Mouse (Mus musculus) thymus, adult 18-20 months (tissue): Measurements from ENCODE around the gene Celsr3.

Experiments
- DNase-seq, 2 experiments: peaks; one replicate each; pipeline ENCODE4 v3.0.0; 2022; ENCODE audit warnings: mixed read lengths in 2 of 2

Celsr3 gene

DNA sequence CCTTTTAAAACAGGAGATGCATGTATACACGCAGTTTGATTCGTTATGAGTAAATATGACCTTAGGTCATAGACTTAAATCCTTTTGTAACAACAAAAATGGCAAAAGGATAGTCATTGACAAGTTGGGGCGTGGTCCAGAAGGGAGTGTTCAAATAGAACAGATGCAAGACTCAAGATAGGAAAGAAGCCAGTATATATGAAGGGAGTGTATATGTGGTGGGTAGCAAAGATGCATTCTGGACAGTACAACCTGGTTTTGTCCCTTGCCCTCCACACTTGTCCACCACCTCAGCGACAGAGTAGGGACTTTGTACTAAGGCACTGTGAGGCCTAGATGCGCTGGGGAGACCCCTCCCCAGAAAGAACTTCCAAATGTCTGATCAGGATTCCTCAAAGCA lies 18.4 kb upstream of the Celsr3 start:
- DNase-seq, result no peak

GRCm38 (mm10) chr9:108808163-108808665 lies 17.9 kb upstream of the Celsr3 start, which contains the start of gene Nckipsd:
Gene Nckipsd, plus strand, starts transcription at chr9:108808368.
- DNase-seq, result peak; percentile 82 to 84

DNA sequence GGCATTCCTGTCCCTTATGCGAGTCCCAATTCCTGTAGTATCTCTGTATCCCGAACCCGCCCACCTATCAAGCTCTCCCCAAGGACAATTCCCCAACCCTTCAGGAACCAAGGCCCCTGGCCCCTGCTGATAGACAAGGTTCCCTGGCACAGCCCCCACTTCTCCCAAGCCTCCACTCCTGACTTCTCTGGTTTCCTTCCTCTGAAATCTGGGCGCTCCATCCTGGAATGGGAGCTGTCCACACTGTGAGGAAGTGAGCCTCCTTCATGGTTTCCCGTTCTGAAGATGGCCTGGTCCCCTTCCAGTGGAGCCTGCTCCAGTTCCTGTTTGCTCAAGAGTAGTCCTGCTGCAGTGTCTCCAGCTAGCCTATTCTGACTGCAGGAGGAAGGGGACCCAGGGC lies 16.9 kb upstream of the Celsr3 start:
- no peak for DNase-seq

DNA sequence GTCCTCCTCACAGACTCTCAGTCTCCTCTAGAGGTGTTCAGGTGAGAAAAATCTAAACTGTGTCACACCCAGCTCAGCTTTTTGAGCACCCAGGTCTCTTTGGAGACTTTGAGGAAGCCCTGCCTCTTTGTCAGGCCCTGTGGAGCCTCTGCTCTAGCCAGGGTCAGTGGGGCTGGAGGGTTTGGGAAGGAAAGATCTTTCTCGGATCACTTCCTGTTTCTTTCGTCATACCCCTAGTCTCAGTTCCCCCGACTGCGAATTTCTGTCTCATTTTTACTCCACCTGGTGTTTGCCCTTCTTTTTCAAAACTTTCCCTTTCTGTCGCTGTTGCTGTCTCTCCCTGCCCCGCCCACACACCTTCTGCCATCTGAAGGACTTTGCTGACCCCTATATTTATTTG lies 16.4 kb upstream of the Celsr3 start:
- DNase-seq, result no peak

- DNase-seq, result no peak
Observed at GRCm38 (mm10) chr9:108810516-108810915, 15.6 kb upstream of the Celsr3 start.

DNA sequence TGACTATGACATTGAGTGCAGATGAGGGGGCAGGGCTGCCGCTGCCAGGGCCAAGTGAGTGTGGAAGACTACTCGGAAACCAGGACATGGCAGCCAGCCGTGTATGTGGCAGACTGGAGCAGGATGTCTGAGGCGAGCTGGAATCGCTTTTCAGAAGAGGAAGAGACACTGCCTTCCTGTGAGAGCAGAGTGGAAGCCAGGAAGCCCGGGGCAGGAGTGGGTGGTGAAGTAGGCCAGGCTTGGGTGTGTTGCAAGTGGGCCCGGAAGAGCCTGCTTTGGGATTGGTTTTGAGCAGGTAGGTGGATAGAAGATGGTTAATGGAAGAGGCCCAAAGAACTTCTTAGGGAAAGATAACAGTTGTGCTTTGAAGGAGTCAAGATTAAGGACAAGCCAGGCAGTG lies 10.6 kb upstream of the Celsr3 start:
- DNase-seq, result no peak

DNA sequence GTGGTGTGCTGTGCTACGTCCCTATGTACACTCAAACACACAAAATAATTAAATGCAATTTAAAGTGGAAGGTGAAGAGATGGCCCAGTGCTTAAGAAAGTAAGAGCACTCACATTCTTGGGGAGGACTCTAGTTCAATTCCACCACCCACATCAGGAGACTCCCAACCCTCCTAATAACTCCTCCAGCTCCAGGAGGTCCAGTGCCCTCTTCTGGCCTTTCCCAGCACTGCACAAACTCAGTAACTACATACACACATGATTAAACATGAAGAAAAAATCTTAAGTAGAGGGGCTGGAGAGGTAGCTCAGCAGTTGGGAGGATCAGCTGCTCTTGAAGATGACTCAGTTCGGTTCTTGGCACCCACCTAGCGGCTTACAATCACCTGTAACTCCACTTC lies 6.6 kb upstream of the Celsr3 start:
- no peak for DNase-seq

GRCm38 (mm10) chr9:108820077-108820476 lies 6.0 kb upstream of the Celsr3 start:
- DNase-seq, result no peak

DNA sequence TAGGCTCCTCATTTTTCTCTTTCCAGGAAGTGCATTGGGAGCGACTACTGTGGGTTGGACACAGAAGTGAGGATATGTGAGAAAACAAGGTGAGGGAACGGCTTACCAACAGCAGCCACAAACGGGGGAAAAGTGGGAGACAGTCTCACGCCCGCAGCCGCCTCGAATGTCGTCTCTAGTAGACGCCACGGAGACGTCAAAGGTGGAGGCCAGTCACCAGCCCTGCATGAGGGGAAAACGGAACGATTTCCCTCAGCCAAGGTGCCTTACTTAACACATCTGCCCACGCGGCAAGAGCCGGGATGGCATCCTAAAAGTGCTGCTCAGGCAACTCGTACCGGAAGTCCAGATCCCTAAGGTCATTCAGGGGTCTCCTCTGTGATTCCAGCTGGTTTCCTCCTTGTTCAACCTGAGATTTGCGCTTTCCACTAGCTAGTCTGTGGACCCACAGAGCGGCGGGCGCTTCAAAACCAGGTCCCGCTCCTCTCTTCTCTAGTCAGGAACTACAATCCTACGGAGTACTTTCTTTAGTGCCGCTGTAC lies 1.9 kb upstream of the Celsr3 start:
- DNase-seq, result no peak

DNA sequence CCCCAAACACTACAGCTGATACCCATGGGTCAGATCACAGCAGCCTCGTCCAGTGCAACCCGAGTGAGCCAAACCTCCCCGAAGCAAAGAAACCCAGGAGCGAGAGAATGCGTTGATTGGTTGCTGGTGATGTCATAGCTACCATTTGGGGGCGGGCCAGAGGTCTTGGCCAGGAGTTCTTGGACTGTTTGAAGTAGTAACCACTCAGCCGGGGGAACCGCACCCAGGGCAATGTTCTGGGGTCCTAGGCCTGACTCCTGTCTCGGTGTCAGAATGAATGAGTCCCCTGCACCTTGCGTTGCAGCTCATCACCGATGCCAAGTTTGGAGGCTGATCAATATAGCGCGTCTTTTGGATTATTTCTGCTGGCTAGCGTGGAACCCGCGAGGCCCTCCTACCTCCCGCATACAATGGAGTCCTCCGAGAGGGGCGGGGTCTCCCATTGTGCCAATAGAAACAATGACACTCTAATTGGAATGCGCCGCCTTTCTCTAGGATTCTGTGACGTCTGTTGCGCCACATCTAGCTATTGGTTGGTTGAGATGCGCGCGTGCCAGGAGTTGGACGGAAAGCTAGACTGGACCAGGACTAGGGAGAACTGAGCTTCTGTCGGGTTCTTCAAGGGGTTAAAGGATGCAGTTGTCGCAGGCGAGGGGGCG lies 1.2 kb upstream of the Celsr3 start:
- DNase-seq, result no peak

- peak; percentile 46 to 59 for DNase-seq
Observed at GRCm38 (mm10) chr9:108826700-108827340, 700 bp downstream of the Celsr3 start.

GRCm38 (mm10) chr9:108827454-108827853 lies 1.3 kb downstream of the Celsr3 start:
- DNase-seq, result no peak

- DNase-seq, result no peak
Observed at GRCm38 (mm10) chr9:108827906-108828305, 1.8 kb downstream of the Celsr3 start.

GRCm38 (mm10) chr9:108831637-108832036 lies 5.5 kb downstream of the Celsr3 start:
- DNase-seq, result no peak

- DNase-seq, result peak; percentile 62
Observed at GRCm38 (mm10) chr9:108832390-108833108, 6.4 kb downstream of the Celsr3 start.

DNA sequence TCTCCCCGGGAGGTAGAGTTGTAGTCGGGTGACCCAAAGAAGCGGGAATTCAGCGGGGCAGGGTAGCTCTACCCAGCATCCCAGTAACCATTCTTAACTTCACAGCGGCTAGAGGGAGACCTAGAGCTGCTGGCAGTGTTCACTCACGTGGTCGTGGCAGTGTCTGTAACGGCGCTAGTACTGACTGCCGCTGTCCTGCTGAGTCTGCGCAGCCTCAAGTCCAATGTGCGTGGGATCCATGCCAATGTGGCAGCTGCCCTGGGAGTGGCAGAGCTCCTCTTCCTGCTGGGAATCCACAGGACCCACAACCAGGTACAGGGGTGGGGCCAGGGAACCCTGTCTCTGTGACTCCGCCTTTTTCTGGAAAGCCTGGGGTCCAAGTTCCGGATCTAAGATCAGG lies 16.9 kb downstream of the Celsr3 start:
- DNase-seq, result no peak

DNA sequence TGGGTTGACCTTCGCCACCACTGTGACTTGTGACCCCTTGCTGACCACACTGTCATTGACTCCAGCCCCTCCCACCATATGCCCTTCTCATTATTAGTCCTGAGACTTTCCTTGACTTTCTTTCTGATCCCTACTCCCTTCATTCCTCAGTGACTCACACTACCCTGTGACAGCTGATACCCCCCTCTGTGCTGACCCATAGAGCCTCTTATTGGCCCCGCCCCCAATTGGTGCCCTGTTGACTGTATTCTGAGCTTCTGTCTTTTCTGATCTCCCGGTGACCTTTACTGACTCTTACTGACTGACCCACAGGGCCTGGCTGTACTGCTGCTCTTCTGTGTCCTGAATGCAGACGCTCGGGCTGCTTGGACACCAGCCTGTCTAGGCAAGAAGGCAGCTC lies 19.3 kb downstream of the Celsr3 start:
- DNase-seq, result no peak

GRCm38 (mm10) chr9:108847374-108847773 lies 21.3 kb downstream of the Celsr3 start:
- DNase-seq, result no peak

DNA sequence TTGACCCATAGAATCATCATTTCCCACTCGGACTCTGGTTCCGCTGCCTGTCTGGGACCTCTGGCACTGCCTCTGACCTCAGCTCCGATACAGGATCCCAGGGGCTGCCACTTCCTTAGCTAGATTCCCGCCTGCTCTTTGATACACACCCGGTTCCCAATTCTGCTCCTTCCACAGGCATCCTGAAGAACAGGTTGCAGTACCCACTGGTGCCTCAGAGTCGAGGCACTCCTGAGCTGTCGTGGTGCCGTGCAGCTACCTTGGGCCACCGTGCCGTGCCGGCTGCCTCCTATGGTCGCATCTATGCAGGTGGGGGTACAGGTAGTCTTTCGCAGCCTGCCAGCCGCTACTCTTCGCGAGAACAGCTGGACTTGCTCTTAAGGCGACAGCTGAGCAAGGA lies 22.3 kb downstream of the Celsr3 start:
- no peak for DNase-seq

- no peak for DNase-seq
Observed at GRCm38 (mm10) chr9:108852976-108853375, 26.9 kb downstream of the Celsr3 start, which contains the start of gene Slc26a6. Gene Slc26a6, plus strand, starts transcription at chr9:108853283.

GRCm38 (mm10) chr9:108853635-108854240 lies 27.6 kb downstream of the Celsr3 start:
- DNase-seq, result peak; percentile 80 to 89

GRCm38 (mm10) chr9:108854241-108854696 lies 28.1 kb downstream of the Celsr3 start:
- peak; percentile 79 to 82 for DNase-seq

GRCm38 (mm10) chr9:108855335-108855734 lies 29.2 kb downstream of the Celsr3 start:
- no peak for DNase-seq
